Mouse (Mus musculus): ENCODE data around the gene Plxnb2. TPM values are rescaled to one million over a fixed set of nuclear protein-coding genes. Genes with fewer than 3 reads are reported as not detected.

Gene Plxnb2
- total and polyA plus RNA-seq, 3 experiments = 1.8 to 15.5 (median 9.9) TPM

GRCm38 (mm10) chr15:89196313-89196706 lies 15.7 kb upstream of the Plxnb2 start, which contains the start of gene Dennd6b:
Dennd6b (minus strand) TSS chr15:89196496.
- ATAC-seq (ENCODE audit: extremely low read depth, insufficient number of reproducible peaks, low FRiP score, poor library complexity, severe bottlenecking) = peak; percentile 96
- Histone ChIP-seq H3K36me3 (replicated peaks) (peaks cover 22% of the 10 kb centered on the region), H3K4me1 (ENCODE audit: insufficient read depth, low read depth, low read length) (peaks cover 20% of the 10 kb centered on the region), H3K4me3 (ENCODE audit: low read depth, low read length) (peak within 1 kb of the TSS; percentile 100), H3K9me3 (replicated peaks) (no peaks in the 10 kb centered on the region), H3K27me3 (ENCODE audit: insufficient read depth, low read length) (no peaks in the 10 kb centered on the region)
- no peak for TF ChIP-seq POLR2AphosphoS5 (IDR thresholded peaks at IDR 0.05; ENCODE audit: insufficient replicate concordance, low read depth, low read length)
- TF ChIP-seq GATA1 (IDR thresholded peaks at IDR 0.05; ENCODE audit: borderline replicate concordance, low read length) = no peak
- TF ChIP-seq GATA2 (IDR thresholded peaks at IDR 0.05; ENCODE audit: borderline replicate concordance, low read depth, low read length) = no peak
- TF ChIP-seq CTCF (IDR thresholded peaks at IDR 0.05; ENCODE audit: low read depth, low read length) = peak; percentile 72
- no peak for TF ChIP-seq TAL1 (conservative IDR thresholded peaks at IDR 0.05; ENCODE audit: low read depth, low read length)
- DNase-seq (ENCODE audit: low spot score) = peak; percentile 85

DNA sequence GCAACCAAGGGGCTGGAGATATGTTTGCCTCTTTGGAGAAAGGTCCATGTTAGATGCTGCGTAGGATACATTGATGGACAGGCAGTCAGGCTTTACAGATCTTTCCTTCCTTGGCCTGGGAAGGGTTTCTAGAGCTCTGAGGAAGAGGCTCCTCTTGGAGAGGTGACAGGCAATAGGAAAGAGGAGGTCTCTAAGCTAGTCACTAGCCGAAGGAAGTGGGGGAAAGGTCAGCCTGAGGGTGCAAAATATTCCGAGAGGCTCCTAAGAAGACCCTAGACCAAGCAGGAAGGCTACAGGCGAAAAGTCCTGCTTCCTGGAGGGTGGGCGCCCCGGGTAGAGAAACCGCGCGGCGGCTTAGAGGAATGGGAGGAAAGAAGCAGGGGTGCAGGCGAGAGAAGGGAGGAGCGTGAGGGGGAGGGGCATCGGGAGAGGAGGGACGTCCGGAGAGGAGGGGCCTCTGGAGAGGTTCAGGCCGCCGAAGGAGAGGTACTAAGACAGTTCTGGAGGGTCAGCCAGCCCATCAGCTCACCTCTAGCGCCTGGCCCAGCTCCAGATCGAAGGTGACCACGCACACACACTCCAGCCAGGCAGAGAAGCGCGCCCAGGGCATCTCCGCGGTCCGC lies 15.2 kb upstream of the Plxnb2 start:
- TF ChIP-seq GATA1 (IDR thresholded peaks at IDR 0.05; ENCODE audit: borderline replicate concordance, low read length) (no peak), TAL1 (conservative IDR thresholded peaks at IDR 0.05; ENCODE audit: low read depth, low read length) (no peak), POLR2AphosphoS5 (IDR thresholded peaks at IDR 0.05; ENCODE audit: insufficient replicate concordance, low read depth, low read length) (no peak), CTCF (IDR thresholded peaks at IDR 0.05; ENCODE audit: low read depth, low read length) (no peak), GATA2 (IDR thresholded peaks at IDR 0.05; ENCODE audit: borderline replicate concordance, low read depth, low read length) (no peak)
- H3K9me3 ChIP-seq (replicated peaks) = no peaks in the 10 kb centered on the region
- peaks cover 20% of the 10 kb centered on the region for H3K4me1 ChIP-seq (ENCODE audit: insufficient read depth, low read depth, low read length)
- H3K27me3 ChIP-seq (ENCODE audit: insufficient read depth, low read length) = no peaks in the 10 kb centered on the region
- peak; percentile 78 for ATAC-seq (ENCODE audit: extremely low read depth, insufficient number of reproducible peaks, low FRiP score, poor library complexity, severe bottlenecking)
- DNase-seq (ENCODE audit: low spot score) = peak; percentile 94
- H3K36me3 ChIP-seq (replicated peaks) = peaks cover 27% of the 10 kb centered on the region
- H3K4me3 ChIP-seq (ENCODE audit: low read depth, low read length) = peak overlapping the region; percentile 100

- DNase-seq (ENCODE audit: low spot score) (no peak), ATAC-seq (ENCODE audit: extremely low read depth, insufficient number of reproducible peaks, low FRiP score, poor library complexity, severe bottlenecking) (no peak)
- Histone ChIP-seq H3K36me3 (replicated peaks) (peaks cover 32% of the 10 kb centered on the region), H3K27me3 (ENCODE audit: insufficient read depth, low read length) (no peaks in the 10 kb centered on the region), H3K9me3 (replicated peaks) (no peaks in the 10 kb centered on the region), H3K4me3 (ENCODE audit: low read depth, low read length) (peak overlapping the region; percentile 100; the same call in 1 of the 2 replicates), H3K4me1 (ENCODE audit: insufficient read depth, low read depth, low read length) (peaks cover 20% of the 10 kb centered on the region)
- TF ChIP-seq TAL1 (conservative IDR thresholded peaks at IDR 0.05; ENCODE audit: low read depth, low read length) (no peak), POLR2AphosphoS5 (IDR thresholded peaks at IDR 0.05; ENCODE audit: insufficient replicate concordance, low read depth, low read length) (no peak), GATA2 (IDR thresholded peaks at IDR 0.05; ENCODE audit: borderline replicate concordance, low read depth, low read length) (no peak), CTCF (IDR thresholded peaks at IDR 0.05; ENCODE audit: low read depth, low read length) (no peak), GATA1 (IDR thresholded peaks at IDR 0.05; ENCODE audit: borderline replicate concordance, low read length) (no peak)
These were observed 14.7 kb upstream of the Plxnb2 start for GRCm38 (mm10) chr15:89195261-89195681.

GRCm38 (mm10) chr15:89184937-89185227 lies 4.3 kb upstream of the Plxnb2 start:
- H3K27me3 ChIP-seq (ENCODE audit: insufficient read depth, low read length) = peaks cover 11% of the 10 kb centered on the region; the same call in 1 of the 2 replicates
- ATAC-seq (ENCODE audit: extremely low read depth, insufficient number of reproducible peaks, low FRiP score, poor library complexity, severe bottlenecking) (no peak), DNase-seq (ENCODE audit: low spot score) (no peak)
- no peak overlapping the region for H3K4me3 ChIP-seq (ENCODE audit: low read depth, low read length)
- no peak for TF ChIP-seq TAL1 (conservative IDR thresholded peaks at IDR 0.05; ENCODE audit: low read depth, low read length)
- no peak for TF ChIP-seq GATA1 (IDR thresholded peaks at IDR 0.05; ENCODE audit: borderline replicate concordance, low read length)
- no peak for TF ChIP-seq CTCF (IDR thresholded peaks at IDR 0.05; ENCODE audit: low read depth, low read length)
- TF ChIP-seq POLR2AphosphoS5 (IDR thresholded peaks at IDR 0.05; ENCODE audit: insufficient replicate concordance, low read depth, low read length) = no peak
- no peak for TF ChIP-seq GATA2 (IDR thresholded peaks at IDR 0.05; ENCODE audit: borderline replicate concordance, low read depth, low read length)
- H3K36me3 ChIP-seq (replicated peaks) = peaks cover 55% of the 10 kb centered on the region
- peaks cover 7% of the 10 kb centered on the region for H3K9me3 ChIP-seq (replicated peaks)
- peaks cover 14% of the 10 kb centered on the region for H3K4me1 ChIP-seq (ENCODE audit: insufficient read depth, low read depth, low read length)

DNA sequence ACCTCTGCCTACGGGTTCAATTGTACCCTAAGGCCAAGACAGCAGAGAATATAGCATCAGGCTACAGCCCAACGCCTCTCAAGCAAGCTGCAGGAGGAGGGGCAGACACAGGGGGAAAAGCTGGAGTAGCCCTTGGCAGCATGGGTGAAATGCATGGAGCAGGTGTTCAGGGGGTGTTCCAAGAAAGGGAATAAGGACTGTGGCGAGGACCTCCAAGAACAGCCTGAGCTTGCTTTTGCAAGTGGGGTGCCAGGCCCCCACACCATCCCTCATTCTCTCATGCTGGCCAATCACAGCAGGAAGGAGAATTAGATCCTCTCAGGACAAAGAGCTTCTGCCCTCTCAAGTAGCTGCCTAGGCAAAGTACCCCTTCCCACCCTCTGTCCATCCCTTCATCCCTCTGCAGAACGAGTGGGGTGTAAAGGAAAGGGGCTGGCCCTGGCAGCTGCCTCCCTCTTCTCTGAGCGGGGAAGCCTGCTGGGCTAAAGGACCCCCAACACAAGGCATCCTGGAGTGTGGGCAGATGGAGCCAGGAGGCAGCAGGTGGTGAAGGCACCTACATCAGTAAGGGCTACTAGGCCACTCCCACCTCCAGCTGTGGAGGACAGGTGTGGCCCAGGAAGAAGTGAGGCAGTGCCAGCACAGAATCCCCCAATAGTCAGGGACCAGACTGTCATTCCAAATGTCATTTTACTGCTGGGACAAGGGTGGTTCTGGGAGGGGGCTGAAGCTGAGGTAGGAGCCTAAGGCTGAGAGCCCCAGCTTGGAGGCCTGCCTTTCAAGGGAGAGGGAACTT lies 3.8 kb upstream of the Plxnb2 start:
- Histone ChIP-seq H3K4me3 (ENCODE audit: low read depth, low read length) (no peak overlapping the region), H3K9me3 (replicated peaks) (peaks cover 7% of the 10 kb centered on the region), H3K4me1 (ENCODE audit: insufficient read depth, low read depth, low read length) (peaks cover 19% of the 10 kb centered on the region), H3K27me3 (ENCODE audit: insufficient read depth, low read length) (peaks cover 11% of the 10 kb centered on the region; the same call in 1 of the 2 replicates), H3K36me3 (replicated peaks) (peaks cover 49% of the 10 kb centered on the region)
- TF ChIP-seq CTCF (IDR thresholded peaks at IDR 0.05; ENCODE audit: low read depth, low read length) (no peak), POLR2AphosphoS5 (IDR thresholded peaks at IDR 0.05; ENCODE audit: insufficient replicate concordance, low read depth, low read length) (no peak), TAL1 (conservative IDR thresholded peaks at IDR 0.05; ENCODE audit: low read depth, low read length) (no peak), GATA2 (IDR thresholded peaks at IDR 0.05; ENCODE audit: borderline replicate concordance, low read depth, low read length) (no peak), GATA1 (IDR thresholded peaks at IDR 0.05; ENCODE audit: borderline replicate concordance, low read length) (no peak)
- ATAC-seq (ENCODE audit: extremely low read depth, insufficient number of reproducible peaks, low FRiP score, poor library complexity, severe bottlenecking) (no peak), DNase-seq (ENCODE audit: low spot score) (no peak)

DNA sequence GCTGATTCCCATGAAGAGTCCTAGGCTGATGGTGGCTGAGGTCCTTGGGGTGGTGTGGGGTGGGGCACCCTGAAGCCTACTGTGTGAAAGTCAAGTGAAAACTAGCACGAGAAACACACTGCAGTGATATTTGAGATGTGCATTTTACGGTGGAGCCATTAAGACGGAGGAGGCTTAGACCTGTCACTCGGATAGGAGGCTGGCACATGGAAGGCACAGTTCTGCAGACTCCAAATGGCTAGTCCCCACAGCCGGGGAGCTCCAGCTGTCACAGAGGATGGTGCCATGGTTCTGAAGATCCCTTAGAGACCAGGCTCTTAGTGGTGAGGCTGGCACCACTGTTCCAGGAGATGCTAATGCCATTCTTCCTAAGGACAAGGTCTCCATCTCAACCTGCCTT lies 2.3 kb upstream of the Plxnb2 start:
- peaks cover 34% of the 10 kb centered on the region for H3K4me1 ChIP-seq (ENCODE audit: insufficient read depth, low read depth, low read length)
- H3K27me3 ChIP-seq (ENCODE audit: insufficient read depth, low read length) = peaks cover 11% of the 10 kb centered on the region; the same call in 1 of the 2 replicates
- ATAC-seq (ENCODE audit: extremely low read depth, insufficient number of reproducible peaks, low FRiP score, poor library complexity, severe bottlenecking) (no peak), DNase-seq (ENCODE audit: low spot score) (no peak)
- H3K9me3 ChIP-seq (replicated peaks) = peaks cover 7% of the 10 kb centered on the region
- H3K4me3 ChIP-seq (ENCODE audit: low read depth, low read length) = no peak overlapping the region
- peaks cover 34% of the 10 kb centered on the region for H3K36me3 ChIP-seq (replicated peaks)
- TF ChIP-seq TAL1 (conservative IDR thresholded peaks at IDR 0.05; ENCODE audit: low read depth, low read length) (no peak), POLR2AphosphoS5 (IDR thresholded peaks at IDR 0.05; ENCODE audit: insufficient replicate concordance, low read depth, low read length) (no peak), GATA2 (IDR thresholded peaks at IDR 0.05; ENCODE audit: borderline replicate concordance, low read depth, low read length) (no peak)
